Mouse (Mus musculus) ES-E14 (cell line): ENCODE measurements around the gene Tmem135. TPM values are rescaled to one million over a fixed set of nuclear protein-coding genes. Genes with fewer than 3 reads are reported as not detected.

Experiments
- DNase-seq: peaks from one replicate; pipeline ENCODE4 v3.0.0-alpha.2; 2013; ENCODE audit warnings: low read depth, low spot score
- H3K27ac ChIP-seq: 2 replicates; pipeline ENCODE4 v1.5.1; 2012; ENCODE audit warnings: low read depth, mild to moderate bottlenecking, low read length, moderate library complexity, mixed read lengths; ENCODE audit not compliant: poor library complexity, insufficient read depth, severe bottlenecking
- H3K36me3 ChIP-seq: 2 replicates; pipeline ENCODE4 v1.6.1; 2012; ENCODE audit warnings: mild to moderate bottlenecking, low read length, moderate library complexity, mixed read lengths; ENCODE audit not compliant: control insufficient read depth, poor library complexity, insufficient read depth, severe bottlenecking
- H3K4me1 ChIP-seq, 2 experiments: fragments of 150-350 bp in 1 of 2; sonication (generic) in 1 of 2; 2 replicates each; pipeline ENCODE4 v1.6.1; 2012; ENCODE audit warnings: low read length in 2 of 2, mild to moderate bottlenecking in 1 of 2, mixed read lengths in 1 of 2; ENCODE audit not compliant: control insufficient read depth in 2 of 2, insufficient read depth in 2 of 2, poor library complexity in 1 of 2
- H3K4me3 ChIP-seq, 2 experiments: fragments of 150-350 bp in 1 of 2; sonication (generic) in 1 of 2; 2 replicates each; pipeline ENCODE4 v1.5.1; 2012; ENCODE audit warnings: low read length in 2 of 2, low read depth in 1 of 2, mild to moderate bottlenecking in 1 of 2, mixed read lengths in 1 of 2; ENCODE audit not compliant: insufficient read depth in 1 of 2, poor library complexity in 1 of 2, severe bottlenecking in 1 of 2
- H3K9ac ChIP-seq: 2 replicates; pipeline ENCODE4 v1.6.1; 2012; ENCODE audit warnings: low read depth, mild to moderate bottlenecking, low read length, mixed read lengths; ENCODE audit not compliant: poor library complexity, insufficient read depth, severe bottlenecking
- H3K9me3 ChIP-seq: fragments of 150-350 bp; sonication (generic); 2 replicates; pipeline ENCODE4 v1.6.1; 2012; ENCODE audit warnings: low read depth, mild to moderate bottlenecking, low read length; ENCODE audit not compliant: control insufficient read depth, insufficient read depth
- CHD2 ChIP-seq: IDR thresholded peaks from 2 replicates; pipeline ENCODE4 v1.6.1; 2014; ENCODE audit warnings: mild to moderate bottlenecking, low read depth, low read length, inconsistent platforms
- HCFC1 ChIP-seq: IDR thresholded peaks from 2 replicates; pipeline ENCODE4 v1.6.1; 2012; ENCODE audit warnings: low read length, inconsistent platforms, borderline replicate concordance; ENCODE audit not compliant: insufficient read depth
- MAFK ChIP-seq: IDR thresholded peaks from 2 replicates; pipeline ENCODE4 v1.6.1; 2014; ENCODE audit warnings: mild to moderate bottlenecking, low read depth, low read length, inconsistent platforms; ENCODE audit not compliant: insufficient read depth
- ZC3H11A ChIP-seq: IDR thresholded peaks from 2 replicates; pipeline ENCODE4 v1.6.1; 2012; ENCODE audit warnings: low read depth, mild to moderate bottlenecking, inconsistent platforms, low read length, borderline replicate concordance
- ZNF384 ChIP-seq: IDR thresholded peaks from 2 replicates; pipeline ENCODE4 v1.6.1; 2012; ENCODE audit warnings: low read depth, low read length, inconsistent platforms
- in situ Hi-C, 2 experiments: fragments of 600-800 bp; cut with MboI; formaldehyde crosslinking; loops; one replicate each; pipeline ENCODE4 v1.15.1; 2025; ENCODE audit warnings: low sequenced_read_pairs in 2 of 2, inconsistent platforms in 1 of 2; ENCODE audit not compliant: unreplicated experiment in 2 of 2
- total RNA-seq: library from RNA; depleted of rRNA; stranded (reverse); fragments of 300-350 nt; gene quantifications from 2 replicates; pipeline ENCODE4 v1.2.3, GENCODE M21; 2012

Gene Tmem135
- total RNA-seq, 1 experiment, result 19.0 TPM

- in situ Hi-C loops, result no loop called here
- no peak for DNase-seq
- Histone ChIP-seq H3K9ac (no peak overlapping the region), H3K4me3 (no peak overlapping the region), H3K36me3 (no peaks in the 10 kb centered on the region), H3K4me1 (no peaks in the 10 kb centered on the region), H3K27ac (no peak overlapping the region), H3K9me3 (no peaks in the 10 kb centered on the region)
- TF ChIP-seq CHD2, result no peak
- no peak for TF ChIP-seq HCFC1
Observed at GRCm38 (mm10) chr7:89427101-89427500, 23.1 kb upstream of the Tmem135 start.

GRCm38 (mm10) chr7:89425803-89426725 lies 22.0 kb upstream of the Tmem135 start:
- in situ Hi-C loops, result no loop called here
- DNase-seq, result no peak
- no peak overlapping the region for H3K9ac ChIP-seq
- TF ChIP-seq MAFK (no peak), ZC3H11A (no peak), HCFC1 (no peak), CHD2 (no peak), ZNF384 (0 out of 2 replicates have a peak, but pooled peaks have one; percentile 48)
- H3K27ac ChIP-seq, result no peak overlapping the region
- H3K4me3 ChIP-seq, result no peak overlapping the region
- no peaks in the 10 kb centered on the region for H3K4me1 ChIP-seq
- H3K9me3 ChIP-seq, result no peaks in the 10 kb centered on the region
- H3K36me3 ChIP-seq, result no peaks in the 10 kb centered on the region

GRCm38 (mm10) chr7:89424659-89425058 lies 20.6 kb upstream of the Tmem135 start:
- Histone ChIP-seq H3K4me3 (no peak overlapping the region), H3K36me3 (no peaks in the 10 kb centered on the region), H3K9ac (no peak overlapping the region), H3K9me3 (no peaks in the 10 kb centered on the region), H3K4me1 (no peaks in the 10 kb centered on the region), H3K27ac (no peak overlapping the region)
- in situ Hi-C loops, result loop anchor here in 1 of 2 experiments (25.0 kb wide), 1 partner anchor 262 kb away; no protein-coding TSS in a partner anchor
- no peak for TF ChIP-seq ZNF384
- DNase-seq, result no peak

GRCm38 (mm10) chr7:89423688-89424255 lies 19.8 kb upstream of the Tmem135 start:
- Histone ChIP-seq H3K36me3 (no peaks in the 10 kb centered on the region), H3K4me3 (no peak overlapping the region), H3K9ac (no peak overlapping the region), H3K4me1 (no peaks in the 10 kb centered on the region), H3K27ac (no peak overlapping the region), H3K9me3 (no peaks in the 10 kb centered on the region)
- DNase-seq, result no peak
- TF ChIP-seq MAFK, result no peak
- no peak for TF ChIP-seq CHD2
- TF ChIP-seq ZNF384, result no peak; the same call in 1 of the 2 replicates
- TF ChIP-seq HCFC1, result no peak
- in situ Hi-C loops, result loop anchor here in 1 of 2 experiments (25.0 kb wide), 1 partner anchor 261 kb away; no protein-coding TSS in a partner anchor

- H3K4me1 ChIP-seq, result no peaks in the 10 kb centered on the region
- TF ChIP-seq ZC3H11A (no peak), ZNF384 (peak; percentile 81; the same call in 1 of the 2 replicates), HCFC1 (no peak), MAFK (0 out of 2 replicates have a peak, but pooled peaks have one; percentile 47), CHD2 (no peak)
- no peaks in the 10 kb centered on the region for H3K9me3 ChIP-seq
- H3K36me3 ChIP-seq, result no peaks in the 10 kb centered on the region
- no peak overlapping the region for H3K27ac ChIP-seq
- DNase-seq, result no peak
- H3K9ac ChIP-seq, result no peak overlapping the region
- no peak overlapping the region for H3K4me3 ChIP-seq
- in situ Hi-C loops, result loop anchor here in 1 of 2 experiments (25.0 kb wide), 1 partner anchor 261 kb away; no protein-coding TSS in a partner anchor
Observed at GRCm38 (mm10) chr7:89423194-89423593, 19.2 kb upstream of the Tmem135 start.
